Mouse (Mus musculus): Measurements from ENCODE around the gene Cela3a.
"Not testable (repeated sequence)": the region's sequence is repeated elsewhere in the genome, so short reads cannot be mapped to it uniquely, and the experiment has no call there.

Gene Cela3a

GRCm38 (mm10) chr4:137414936-137415335 is 5.3 kb upstream of the Cela3a start:
- DNase-seq (ENCODE audit: low spot score in 2 of 2), result no peak

GRCm38 (mm10) chr4:137412185-137412709 is 2.7 kb upstream of the Cela3a start:
- DNase-seq (ENCODE audit: low spot score in 2 of 2), result not testable (repeated sequence)

GRCm38 (mm10) chr4:137405571-137405970 is 4.0 kb downstream of the Cela3a start:
- no peak for DNase-seq (ENCODE audit: low spot score in 2 of 2)

GRCm38 (mm10) chr4:137396641-137397525 is 12.7 kb downstream of the Cela3a start:
- DNase-seq (ENCODE audit: low spot score in 2 of 2), result no peak

GRCm38 (mm10) chr4:137393378-137394135 is 16.0 kb downstream of the Cela3a start:
- DNase-seq (ENCODE audit: low spot score in 2 of 2), result no peak

- DNase-seq (ENCODE audit: low spot score in 2 of 2), result no peak
Measured at GRCm38 (mm10) chr4:137392874-137393273, 16.7 kb downstream of the Cela3a start.

- no peak for DNase-seq (ENCODE audit: low spot score in 2 of 2)
Measured at GRCm38 (mm10) chr4:137391287-137391686, 18.3 kb downstream of the Cela3a start.

GRCm38 (mm10) chr4:137390196-137390595 is 19.4 kb downstream of the Cela3a start:
- no peak for DNase-seq (ENCODE audit: low spot score in 2 of 2)

- DNase-seq (ENCODE audit: low spot score in 2 of 2), result no peak
Measured at GRCm38 (mm10) chr4:137388983-137389382, 20.6 kb downstream of the Cela3a start.

GRCm38 (mm10) chr4:137388059-137388794 is 21.4 kb downstream of the Cela3a start:
- peak; percentile 90 to 94 for DNase-seq (ENCODE audit: low spot score in 2 of 2)

- DNase-seq (ENCODE audit: low spot score in 2 of 2), result no peak
Measured at GRCm38 (mm10) chr4:137387482-137388058, 22.0 kb downstream of the Cela3a start.

GRCm38 (mm10) chr4:137380702-137381605 is 28.6 kb downstream of the Cela3a start:
- DNase-seq (ENCODE audit: low spot score in 2 of 2), result peak in 1 of 2 experiments; percentile 25

GRCm38 (mm10) chr4:137379713-137380255 is 29.8 kb downstream of the Cela3a start:
- peak in 1 of 2 experiments; percentile 13 for DNase-seq (ENCODE audit: low spot score in 2 of 2)

- peak in 1 of 2 experiments; percentile 15 for DNase-seq (ENCODE audit: low spot score in 2 of 2)
Measured at GRCm38 (mm10) chr4:137379085-137379484, 30.5 kb downstream of the Cela3a start.

GRCm38 (mm10) chr4:137377526-137378304 is 31.9 kb downstream of the Cela3a start:
- peak in 1 of 2 experiments; percentile 6 for DNase-seq (ENCODE audit: low spot score in 2 of 2)

GRCm38 (mm10) chr4:137376778-137377177 is 32.8 kb downstream of the Cela3a start:
- no peak for DNase-seq (ENCODE audit: low spot score in 2 of 2)

GRCm38 (mm10) chr4:137375314-137376278 is 34.0 kb downstream of the Cela3a start:
- no peak for DNase-seq (ENCODE audit: low spot score in 2 of 2)

- DNase-seq (ENCODE audit: low spot score in 2 of 2), result peak; percentile 46 to 54
Measured at GRCm38 (mm10) chr4:137373711-137374110, 35.9 kb downstream of the Cela3a start.
